Mouse (Mus musculus): ENCODE results near the gene Lancl2. TPM values are rescaled to one million over a fixed set of nuclear protein-coding genes. Genes with fewer than 3 reads are reported as not detected.

Gene Lancl2
- total RNA-seq (2021): 10 to 100 TPM; 13.3 to 13.9 TPM

- intact Hi-C loops (cut with DNase I): loop anchor here (5.0 to 10.0 kb wide), 2 partner anchors 165 to 908 kb away; partner anchors contain the start of genes Kbtbd2 and Ppm1k
- DNase-seq: no peak
Measured at GRCm38 (mm10) chr6:57702376-57702742, at the start of gene Lancl2. Gene Lancl2 (plus strand): TSS chr6:57702540.

GRCm38 (mm10) chr6:57661295-57661694 is 41.0 kb upstream of the Lancl2 start:
- intact Hi-C loops (cut with DNase I): no loop called here
- DNase-seq: no peak

- intact Hi-C loops (cut with DNase I): no loop called here
- DNase-seq: no peak
Measured at GRCm38 (mm10) chr6:57684156-57684555, 18.2 kb upstream of the Lancl2 start.

- intact Hi-C loops (cut with DNase I): loop anchor here (1.0 to 10.0 kb wide), 4 partner anchors 12 to 977 kb away; partner anchors contain the start of genes Avl9, Nt5c3 and Vmn1r4
- peak; percentile 83 to 85 for DNase-seq
Measured at GRCm38 (mm10) chr6:57691467-57692261, 10.7 kb upstream of the Lancl2 start, which contains the start of gene Pyurf. Gene Pyurf (minus strand): TSS chr6:57692078.

GRCm38 (mm10) chr6:57693116-57693515 is 9.2 kb upstream of the Lancl2 start:
- no peak for DNase-seq
- intact Hi-C loops (cut with DNase I): loop anchor here (5.0 to 10.0 kb wide), 3 partner anchors 129 to 978 kb away; partner anchors contain the start of genes Avl9, Nt5c3 and Vmn1r4

GRCm38 (mm10) chr6:57701686-57702085 is 654 bp upstream of the Lancl2 start:
- intact Hi-C loops (cut with DNase I): loop anchor here (5.0 to 10.0 kb wide), 2 partner anchors 164 to 907 kb away; partner anchors contain the start of genes Kbtbd2 and Ppm1k
- no peak for DNase-seq

GRCm38 (mm10) chr6:57702743-57703499 is 581 bp downstream of the Lancl2 start:
- DNase-seq: peak; percentile 96 to 98
- intact Hi-C loops (cut with DNase I): loop anchor here (1.0 to 10.0 kb wide), 3 partner anchors 11 to 908 kb away; partner anchors contain the start of genes Kbtbd2, Ppm1k and Pyurf

GRCm38 (mm10) chr6:57703703-57704102 is 1.4 kb downstream of the Lancl2 start:
- no peak for DNase-seq

GRCm38 (mm10) chr6:57706721-57707120 is 4.4 kb downstream of the Lancl2 start:
- intact Hi-C loops (cut with DNase I): loop anchor here (10.0 kb wide), 1 partner anchor 912 kb away; the partner anchor contains the start of gene Kbtbd2

More at GRCm38 (mm10) chr6:57703703-57704102, 1.4 kb downstream of the Lancl2 start:
- intact Hi-C loops (cut with DNase I): loop anchor here (1.0 to 10.0 kb wide), 3 partner anchors 11 to 909 kb away; partner anchors contain the start of genes Kbtbd2, Ppm1k and Pyurf

GRCm38 (mm10) chr6:57711726-57712125 is 9.4 kb downstream of the Lancl2 start:
- intact Hi-C loops (cut with DNase I): no loop called here
- no peak for DNase-seq

More at GRCm38 (mm10) chr6:57706721-57707120, 4.4 kb downstream of the Lancl2 start:
- no peak for DNase-seq

- intact Hi-C loops (cut with DNase I): no loop called here
- DNase-seq: no peak
Measured at GRCm38 (mm10) chr6:57721347-57721746, 19.0 kb downstream of the Lancl2 start.

GRCm38 (mm10) chr6:57742749-57743148 is 40.4 kb downstream of the Lancl2 start:
- intact Hi-C loops (cut with DNase I): loop anchor here (1.0 kb wide), 1 partner anchor 117 kb away; no protein-coding TSS in a partner anchor
- DNase-seq: no peak

- DNase-seq: peak; percentile 10 to 11
- intact Hi-C loops (cut with DNase I): loop anchor here (1.0 kb wide), 1 partner anchor 116 kb away; no protein-coding TSS in a partner anchor
Measured at GRCm38 (mm10) chr6:57743333-57743732, 41.0 kb downstream of the Lancl2 start.

- DNase-seq: no peak
- intact Hi-C loops (cut with DNase I): no loop called here
Measured at GRCm38 (mm10) chr6:57744123-57744522, 41.8 kb downstream of the Lancl2 start.

GRCm38 (mm10) chr6:57744974-57745747 is 42.8 kb downstream of the Lancl2 start:
- DNase-seq: no peak
- intact Hi-C loops (cut with DNase I): no loop called here

GRCm38 (mm10) chr6:57745748-57746129 is 43.4 kb downstream of the Lancl2 start:
- DNase-seq: no peak
- intact Hi-C loops (cut with DNase I): no loop called here

- intact Hi-C loops (cut with DNase I): no loop called here
- DNase-seq: no peak
Measured at GRCm38 (mm10) chr6:57753962-57754759, 51.8 kb downstream of the Lancl2 start.

- intact Hi-C loops (cut with DNase I): no loop called here
Measured at GRCm38 (mm10) chr6:57763054-57763453, 60.7 kb downstream of the Lancl2 start.

More at GRCm38 (mm10) chr6:57763054-57763453, 60.7 kb downstream of the Lancl2 start:
- DNase-seq: no peak

Measured in heart, postnatal 36 days (tissue).